Mouse (Mus musculus) G1E (cell line): Measurements from ENCODE around the gene Krt33b. TPM values are rescaled to one million over a fixed set of nuclear protein-coding genes. Genes with fewer than 3 reads are reported as not detected.

Experiments used
- ATAC-seq: 2 replicates; pipeline ENCODE4 v1.8.0; 2016; ENCODE audit warnings: mild to moderate bottlenecking; ENCODE audit not compliant: insufficient number of reproducible peaks, poor library complexity, low FRiP score, severe bottlenecking; ENCODE audit errors: extremely low read depth
- DNase-seq: peaks from one replicate; pipeline ENCODE4 v3.0.0; 2012; ENCODE audit warnings: low spot score
- H3K27me3 ChIP-seq: 2 replicates; pipeline ENCODE4 v1.6.1; 2012; ENCODE audit warnings: mild to moderate bottlenecking, low read length, inconsistent platforms; ENCODE audit not compliant: insufficient read depth
- H3K36me3 ChIP-seq: replicated peaks from 2 replicates; pipeline ENCODE3; 2012; ENCODE audit warnings: mild to moderate bottlenecking, inconsistent platforms
- H3K4me1 ChIP-seq: 2 replicates; pipeline ENCODE4 v1.6.1; 2012; ENCODE audit warnings: low read depth, low read length, inconsistent platforms, mixed read lengths; ENCODE audit not compliant: insufficient read depth
- H3K4me3 ChIP-seq: 2 replicates; pipeline ENCODE4 v1.5.1; 2012; ENCODE audit warnings: low read depth, mild to moderate bottlenecking, inconsistent platforms, low read length, moderate library complexity, mixed read lengths
- H3K9me3 ChIP-seq: replicated peaks from 2 replicates; pipeline ENCODE4 v1.6.1; 2012; ENCODE audit warnings: inconsistent platforms
- CTCF ChIP-seq: IDR thresholded peaks from 2 replicates; pipeline ENCODE4 v1.5.1; 2012; ENCODE audit warnings: low read depth, low read length, inconsistent platforms, mixed read lengths
- GATA1 ChIP-seq: IDR thresholded peaks from 2 replicates; pipeline ENCODE4 v1.6.1; 2012; ENCODE audit warnings: borderline replicate concordance, low read length, inconsistent platforms, mixed read lengths
- GATA2 ChIP-seq: IDR thresholded peaks from 2 replicates; pipeline ENCODE4 v1.6.1; 2012; ENCODE audit warnings: low read depth, low read length, inconsistent platforms, borderline replicate concordance
- POLR2AphosphoS5 ChIP-seq: IDR thresholded peaks from 2 replicates; pipeline ENCODE4 v1.6.1; 2012; ENCODE audit warnings: low read depth, low read length, inconsistent platforms; ENCODE audit not compliant: insufficient replicate concordance
- TAL1 ChIP-seq: conservative IDR thresholded peaks from 2 replicates; pipeline ENCODE4 v1.6.1; 2012; ENCODE audit warnings: low read depth, low read length, inconsistent platforms, mixed read lengths
- polyA plus RNA-seq: library from polyadenylated mRNA; stranded (reverse); fragments of >175 nt; gene quantifications from 2 replicates; pipeline ENCODE4 v1.2.3, GENCODE M21; 2012
- total RNA-seq, 2 experiments: library from RNA; stranded (forward) in 1 of 2; stranded (reverse) in 1 of 2; fragments of 200-1000 nt in 1 of 2; fragments of >200 nt in 1 of 2; fragmentation: Nextera tagmentation in 1 of 2; gene quantifications; 2 replicates each; pipeline ENCODE4 v1.2.3; 2014 to 2017

The Krt33b gene
- total and polyA plus RNA-seq, 3 experiments, result not detected

- no peaks in the 10 kb centered on the region for H3K4me1 ChIP-seq
Measured at GRCm38 (mm10) chr11:99994384-99994661, 35.3 kb downstream of the Krt33b start.

GRCm38 (mm10) chr11:99993620-99994383 is 35.9 kb downstream of the Krt33b start, which contains the start of gene Krtap17-1:
TSS of gene Krtap17-1 (minus strand) at chr11:99993994.
- ATAC-seq, result no peak
- TF ChIP-seq GATA1 (no peak), TAL1 (no peak), CTCF (no peak), GATA2 (no peak), POLR2AphosphoS5 (no peak)
- H3K27me3 ChIP-seq, result no peaks in the 10 kb centered on the region; the same call in 1 of the 2 replicates
- H3K4me1 ChIP-seq, result no peaks in the 10 kb centered on the region
- no peak for DNase-seq
- H3K9me3 ChIP-seq, result peaks cover 56% of the 10 kb centered on the region
- H3K36me3 ChIP-seq, result no peaks in the 10 kb centered on the region
- H3K4me3 ChIP-seq, result no peak within 1 kb of the TSS; the same call in 1 of the 2 replicates

More at GRCm38 (mm10) chr11:99994384-99994661, 35.3 kb downstream of the Krt33b start:
- peaks cover 61% of the 10 kb centered on the region for H3K9me3 ChIP-seq
- no peaks in the 10 kb centered on the region for H3K36me3 ChIP-seq
- ATAC-seq (no peak), DNase-seq (no peak)
- no peak overlapping the region for H3K4me3 ChIP-seq
- H3K27me3 ChIP-seq, result no peaks in the 10 kb centered on the region; the same call in 1 of the 2 replicates
- TF ChIP-seq CTCF, result no peak
- no peak for TF ChIP-seq POLR2AphosphoS5
- TF ChIP-seq TAL1, result no peak
- no peak for TF ChIP-seq GATA2
- TF ChIP-seq GATA1, result no peak

GRCm38 (mm10) chr11:99990571-99990970 is 39.1 kb downstream of the Krt33b start:
- DNase-seq (no peak), ATAC-seq (no peak)
- H3K9me3 ChIP-seq, result peaks cover 57% of the 10 kb centered on the region
- no peaks in the 10 kb centered on the region; the same call in 1 of the 2 replicates for H3K27me3 ChIP-seq
- H3K36me3 ChIP-seq, result no peaks in the 10 kb centered on the region
- H3K4me3 ChIP-seq, result no peak overlapping the region
- TF ChIP-seq CTCF, result no peak
- no peak for TF ChIP-seq GATA2
- TF ChIP-seq TAL1, result no peak
- no peak for TF ChIP-seq POLR2AphosphoS5
- no peak for TF ChIP-seq GATA1
- H3K4me1 ChIP-seq, result no peaks in the 10 kb centered on the region; the same call in 1 of the 2 replicates

- Histone ChIP-seq H3K27me3 (no peaks in the 10 kb centered on the region; the same call in 1 of the 2 replicates), H3K36me3 (no peaks in the 10 kb centered on the region), H3K9me3 (peaks cover 64% of the 10 kb centered on the region), H3K4me1 (no peaks in the 10 kb centered on the region; the same call in 1 of the 2 replicates), H3K4me3 (no peak overlapping the region)
- no peak for DNase-seq
- no peak for ATAC-seq
- TF ChIP-seq CTCF, result no peak
- no peak for TF ChIP-seq TAL1
- TF ChIP-seq GATA2, result no peak
Measured at GRCm38 (mm10) chr11:99989881-99990405, 39.7 kb downstream of the Krt33b start.

- Histone ChIP-seq H3K36me3 (no peaks in the 10 kb centered on the region), H3K9me3 (peaks cover 64% of the 10 kb centered on the region), H3K4me1 (no peaks in the 10 kb centered on the region; the same call in 1 of the 2 replicates), H3K27me3 (no peaks in the 10 kb centered on the region), H3K4me3 (no peak overlapping the region)
- ATAC-seq (no peak), DNase-seq (no peak)
- no peak for TF ChIP-seq POLR2AphosphoS5
- no peak for TF ChIP-seq GATA1
Measured at GRCm38 (mm10) chr11:99988530-99988929, 41.1 kb downstream of the Krt33b start.

GRCm38 (mm10) chr11:99986180-99986647 is 43.5 kb downstream of the Krt33b start, which contains the start of gene Krtap16-1:
TSS of gene Krtap16-1 (minus strand) at chr11:99986597.
- peak within 1 kb of the TSS; percentile 36; the same call in 1 of the 2 replicates for H3K4me3 ChIP-seq
- peaks cover 68% of the 10 kb centered on the region for H3K9me3 ChIP-seq
- TF ChIP-seq GATA2 (no peak), CTCF (no peak), GATA1 (no peak), TAL1 (no peak), POLR2AphosphoS5 (no peak)
- H3K36me3 ChIP-seq, result no peaks in the 10 kb centered on the region
- DNase-seq (no peak), ATAC-seq (no peak)
- H3K4me1 ChIP-seq, result no peaks in the 10 kb centered on the region; the same call in 1 of the 2 replicates
- H3K27me3 ChIP-seq, result no peaks in the 10 kb centered on the region
